Mouse (Mus musculus) right cerebral cortex, postnatal 25 days (tissue): Measurements from ENCODE around the gene Brca2.

Source experiments
- DNase-seq: peaks from one replicate; pipeline ENCODE4 v3.0.0; 2022

The Brca2 gene

DNA sequence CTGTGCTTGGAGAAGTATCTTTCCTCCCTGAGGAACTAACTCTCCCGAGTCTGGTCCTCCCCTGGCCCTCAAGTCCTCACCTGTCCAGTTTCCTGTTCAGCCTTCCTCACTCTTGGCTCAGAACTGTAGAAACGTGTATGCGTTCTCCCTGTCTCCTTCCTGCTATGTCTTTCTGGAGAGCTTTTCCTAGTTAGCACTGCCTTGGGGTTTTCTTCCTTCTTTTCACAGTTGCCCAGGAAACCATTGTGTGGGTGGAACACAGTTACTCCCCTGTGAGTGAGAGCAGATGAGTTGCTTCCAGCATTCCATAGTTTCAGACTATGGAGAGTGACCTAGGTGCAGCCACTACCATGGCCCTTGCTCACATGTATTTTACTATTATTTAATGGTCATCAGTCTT, 43.8 kb downstream of the Brca2 start:
- DNase-seq, result peak; percentile 40

GRCm38 (mm10) chr5:150566971-150567370, 44.5 kb downstream of the Brca2 start:
- no peak for DNase-seq

GRCm38 (mm10) chr5:150570496-150571219, 48.2 kb downstream of the Brca2 start:
- no peak for DNase-seq

DNA sequence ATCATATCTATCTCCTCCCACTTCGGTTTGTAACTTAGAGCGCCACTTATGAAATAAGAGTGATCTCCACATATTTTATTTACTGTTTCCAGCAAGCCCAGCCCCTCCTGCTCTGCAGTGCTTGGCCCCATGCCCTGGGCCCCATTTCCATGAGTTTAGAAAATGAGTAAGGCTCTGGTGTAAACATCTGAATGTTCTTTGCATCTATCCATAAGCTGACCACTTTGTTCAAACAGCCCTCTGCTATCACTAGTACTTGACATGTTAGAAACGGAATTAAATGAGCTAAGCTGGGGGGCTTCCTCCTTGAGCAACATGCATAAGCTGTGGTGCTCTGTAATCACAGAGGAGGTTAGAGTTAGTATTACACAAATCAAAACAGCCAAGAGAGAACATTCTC, 52.0 kb downstream of the Brca2 start:
- DNase-seq, result no peak

DNA sequence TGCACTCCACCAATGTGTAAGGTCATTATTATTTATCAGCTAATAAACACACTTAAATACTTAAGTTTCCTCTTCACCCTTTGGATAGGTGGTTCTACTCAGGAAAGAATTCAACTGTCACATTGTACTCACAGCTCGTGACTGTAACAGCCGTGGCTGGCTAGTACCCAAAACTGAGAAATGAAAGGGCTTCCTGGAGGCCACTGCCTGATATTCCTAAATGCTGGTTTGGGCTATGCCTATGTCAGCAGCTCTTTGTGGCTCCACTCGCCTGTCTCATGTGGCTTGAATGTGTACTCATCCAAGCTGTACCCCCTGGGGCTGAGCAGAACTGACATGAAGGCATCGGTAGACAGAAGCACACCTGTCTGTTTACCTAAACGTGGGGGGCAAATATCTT, 52.5 kb downstream of the Brca2 start:
- no peak for DNase-seq

GRCm38 (mm10) chr5:150576832-150577231, 54.4 kb downstream of the Brca2 start:
- DNase-seq, result no peak

DNA sequence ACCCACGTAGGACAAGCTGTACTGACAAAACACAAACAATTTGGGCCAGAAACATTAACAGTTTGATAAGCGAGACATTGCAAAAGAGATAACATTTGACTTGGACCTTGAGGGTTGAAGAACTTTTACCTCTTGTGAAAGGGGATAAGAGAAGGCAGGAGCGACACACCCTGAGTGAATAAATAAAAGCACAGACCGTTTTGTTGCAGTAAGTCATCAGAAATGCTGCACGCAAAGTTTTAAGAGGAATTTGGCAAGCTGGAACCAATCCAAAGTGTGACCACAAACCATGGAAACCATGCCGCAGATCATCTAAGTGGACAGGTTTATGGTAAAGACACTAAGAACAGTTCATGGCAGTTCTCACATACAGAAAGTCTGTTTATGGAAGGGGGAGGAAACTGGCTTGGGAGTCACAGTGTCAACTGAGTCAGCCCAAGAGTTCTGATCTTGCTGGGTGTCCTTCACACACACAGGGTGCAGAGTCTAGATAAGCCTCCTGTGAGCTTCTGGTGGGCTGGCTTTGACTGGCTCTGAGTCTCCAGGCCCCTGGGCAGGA, 56.3 kb downstream of the Brca2 start:
- no peak for DNase-seq

- no peak for DNase-seq
These were observed 58.8 kb downstream of the Brca2 start for GRCm38 (mm10) chr5:150581180-150581579.

DNA sequence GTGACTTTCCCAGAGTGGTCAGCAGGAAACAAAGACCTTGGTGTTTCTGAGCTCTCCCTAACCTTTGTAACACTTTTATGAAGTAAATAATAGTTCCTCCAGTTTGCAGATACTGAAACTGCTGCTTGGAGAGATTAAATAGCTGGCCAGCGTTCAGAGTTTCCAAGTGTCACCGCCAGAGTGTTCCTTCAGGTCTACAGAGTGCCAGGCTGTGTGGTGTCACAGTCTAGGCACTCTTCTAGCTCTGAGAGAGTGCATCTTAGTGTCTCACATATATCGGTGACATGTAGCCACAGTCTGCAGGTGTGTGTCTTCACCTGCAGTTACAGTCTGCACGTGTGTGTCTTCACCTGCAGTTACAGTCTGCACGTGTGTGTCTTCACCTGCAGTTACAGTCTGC, 60.8 kb downstream of the Brca2 start:
- no peak for DNase-seq

GRCm38 (mm10) chr5:150583622-150584336, 61.3 kb downstream of the Brca2 start:
- no peak for DNase-seq

- DNase-seq, result no peak
These were observed 61.9 kb downstream of the Brca2 start for GRCm38 (mm10) chr5:150584337-150584729.

DNA sequence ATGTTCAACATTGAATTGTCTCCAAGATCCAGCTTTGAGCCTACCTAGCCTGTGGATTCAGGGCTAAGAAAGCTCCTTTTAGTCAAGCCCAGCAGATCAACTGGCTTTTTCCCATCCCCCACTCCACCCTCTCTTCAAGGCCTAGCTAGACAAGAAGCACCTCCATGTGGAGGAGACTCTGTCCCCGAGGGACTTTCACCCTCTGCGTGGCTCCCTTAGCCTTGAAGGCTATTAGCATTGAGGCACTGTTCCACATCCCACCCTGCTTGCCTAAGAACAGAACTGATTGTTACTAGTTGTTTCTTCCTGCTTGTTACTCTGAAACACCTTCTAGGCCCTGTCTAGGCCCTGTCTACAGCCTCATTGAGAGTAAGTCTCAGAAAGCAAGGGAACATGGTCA, 67.5 kb downstream of the Brca2 start:
- no peak for DNase-seq

DNA sequence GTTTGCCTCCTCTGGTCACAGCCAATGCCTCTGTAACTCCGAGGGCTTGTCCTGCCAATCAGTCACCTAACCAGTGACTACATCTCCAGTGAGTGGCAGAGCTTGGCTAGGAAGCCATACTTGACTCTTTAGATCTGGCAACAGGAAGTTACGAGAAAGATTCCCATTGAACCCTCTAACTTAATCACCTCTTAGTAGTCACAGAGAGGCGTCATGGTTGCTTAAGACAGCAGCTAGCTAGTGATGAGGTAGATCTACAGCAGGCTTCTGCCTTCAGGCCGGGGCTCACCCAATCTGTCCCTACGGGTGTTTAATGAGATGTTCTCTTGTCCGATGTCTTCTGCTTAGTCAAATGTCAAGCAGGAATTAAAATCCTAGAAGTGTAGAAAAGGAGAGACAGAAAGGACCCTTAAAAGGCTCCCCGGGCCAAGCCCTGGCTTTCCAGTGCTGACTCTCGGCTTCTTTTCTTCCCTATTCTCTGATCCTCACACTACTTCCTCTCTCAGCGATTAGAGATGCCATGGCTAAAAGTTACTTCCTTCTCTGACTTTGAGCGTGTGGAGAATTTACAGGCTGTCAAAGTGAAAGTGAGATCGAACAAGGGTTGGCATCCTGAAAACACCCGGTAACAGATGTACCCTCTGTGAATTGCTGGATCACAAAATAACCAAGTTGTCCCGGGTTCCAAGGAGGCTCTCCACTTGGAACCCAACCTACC, 69.9 kb downstream of the Brca2 start:
- DNase-seq, result no peak

DNA sequence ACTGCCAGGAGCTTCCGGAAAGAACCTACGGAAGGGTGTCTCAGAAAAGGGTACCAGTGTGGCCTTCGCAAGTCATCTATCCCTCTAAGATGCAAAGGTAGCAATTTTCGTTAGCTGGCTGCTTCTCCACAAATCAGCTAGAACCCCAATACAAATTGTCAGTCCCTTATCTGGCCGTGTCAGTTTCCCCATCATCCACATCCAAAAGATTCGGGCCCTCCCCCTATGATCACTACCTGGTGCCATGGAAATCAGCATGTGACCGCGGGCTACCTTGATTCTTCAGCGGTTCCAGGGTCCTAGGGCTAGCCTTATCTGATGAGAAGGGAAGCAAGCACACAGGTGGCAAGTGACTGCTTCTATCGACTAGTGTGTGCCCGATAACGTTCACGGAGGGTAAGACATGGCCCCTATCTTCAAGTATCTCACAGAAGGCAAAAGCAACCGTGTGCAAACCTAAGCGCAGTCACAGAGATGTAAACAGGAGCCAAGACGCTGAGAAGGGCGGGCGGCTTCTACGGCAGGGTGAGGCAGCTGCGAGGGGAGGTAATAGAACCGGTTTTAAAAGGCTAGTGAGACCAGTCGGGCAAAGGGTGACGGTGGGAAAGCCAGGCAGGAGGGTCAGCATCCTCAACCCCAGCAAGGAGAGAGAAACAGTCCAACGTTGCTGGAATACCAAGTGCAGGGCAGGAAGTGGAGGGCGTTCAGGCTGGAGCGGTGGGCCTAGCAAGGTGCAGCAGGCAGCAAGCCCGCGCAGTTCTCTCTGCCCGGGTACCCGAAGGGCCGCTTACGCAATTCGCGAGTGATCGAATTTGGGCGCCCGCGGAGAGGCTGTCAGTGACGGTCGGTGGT, 70.7 kb downstream of the Brca2 start:
- peak; percentile 67 for DNase-seq

DNA sequence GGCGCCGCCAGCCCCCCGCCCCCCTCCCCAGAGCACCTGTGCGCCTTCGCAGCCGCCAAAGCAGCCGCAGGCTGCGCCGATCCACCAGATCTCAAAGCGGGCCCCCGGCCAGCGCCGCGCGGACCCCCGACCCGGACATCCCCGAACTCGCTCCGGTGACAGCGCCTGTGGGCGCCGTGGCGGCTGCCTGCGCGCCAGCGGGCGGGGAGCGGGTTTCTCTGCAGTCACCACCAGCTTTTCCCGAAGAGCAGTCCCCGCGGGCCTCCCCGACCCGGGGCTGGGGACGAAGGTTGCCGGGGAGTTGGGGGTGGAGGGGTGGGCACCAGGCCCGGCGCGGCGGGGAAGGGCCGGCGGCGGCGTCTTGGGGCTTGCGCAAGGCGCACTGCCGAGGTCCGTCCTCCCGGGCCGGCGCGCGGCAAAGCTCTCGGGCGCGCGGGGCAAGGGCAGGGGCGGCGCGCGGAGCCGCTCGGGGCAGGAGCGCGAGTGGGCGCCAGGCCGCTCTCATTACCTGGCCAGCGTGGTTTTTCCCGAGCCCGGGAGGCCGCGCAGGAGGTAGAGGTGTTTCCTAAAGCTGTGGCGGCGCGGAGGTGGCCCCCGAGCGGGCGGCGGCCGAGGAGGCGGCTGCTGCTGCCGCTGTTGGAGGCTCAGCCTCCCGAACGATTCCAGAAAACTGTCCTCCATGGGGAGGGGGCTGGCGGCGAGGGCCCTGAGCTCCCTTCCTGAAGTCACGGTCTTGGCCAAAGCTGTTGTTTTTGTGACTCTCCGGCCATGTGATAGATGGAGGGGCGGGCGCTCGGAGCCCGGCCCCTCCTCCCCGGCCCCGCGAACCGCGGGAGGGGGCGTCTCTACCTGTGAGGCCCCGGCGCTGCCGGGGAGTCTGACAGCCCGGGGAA, 71.6 kb downstream of the Brca2 start:
- peak; percentile 78 for DNase-seq

- DNase-seq, result no peak
These were observed 72.4 kb downstream of the Brca2 start for GRCm38 (mm10) chr5:150594649-150595339.

DNA sequence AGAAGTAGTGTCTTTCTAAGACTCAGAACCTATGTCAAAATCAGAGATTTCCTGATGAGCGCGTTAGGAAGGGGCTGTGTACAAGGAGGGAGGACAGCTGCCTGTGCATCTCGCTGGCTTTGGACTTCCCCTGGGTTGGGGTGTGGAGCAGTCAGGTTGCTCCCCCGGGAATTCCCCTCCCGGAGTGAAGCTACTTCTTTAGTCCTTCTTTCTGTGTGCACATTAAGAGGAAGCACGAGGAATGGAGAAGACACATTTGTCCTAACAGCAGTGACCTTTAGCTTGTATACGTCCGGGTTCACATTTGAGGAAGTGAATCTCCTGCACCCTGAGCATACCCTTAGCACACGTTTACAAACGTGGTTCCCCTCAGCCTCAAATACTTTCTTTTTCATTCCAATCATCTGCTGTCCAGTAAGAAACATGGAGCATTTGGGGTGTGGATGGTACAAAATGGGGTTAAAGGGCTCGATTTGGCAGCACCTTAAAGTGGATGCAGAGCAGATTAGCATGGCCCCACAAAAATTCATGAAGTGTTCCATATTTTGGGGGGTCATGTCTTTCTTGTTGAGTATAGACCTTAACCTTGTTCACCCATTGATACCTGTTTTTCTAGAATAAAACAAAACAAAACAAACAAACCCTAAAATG, 73.1 kb downstream of the Brca2 start:
- no peak for DNase-seq

DNA sequence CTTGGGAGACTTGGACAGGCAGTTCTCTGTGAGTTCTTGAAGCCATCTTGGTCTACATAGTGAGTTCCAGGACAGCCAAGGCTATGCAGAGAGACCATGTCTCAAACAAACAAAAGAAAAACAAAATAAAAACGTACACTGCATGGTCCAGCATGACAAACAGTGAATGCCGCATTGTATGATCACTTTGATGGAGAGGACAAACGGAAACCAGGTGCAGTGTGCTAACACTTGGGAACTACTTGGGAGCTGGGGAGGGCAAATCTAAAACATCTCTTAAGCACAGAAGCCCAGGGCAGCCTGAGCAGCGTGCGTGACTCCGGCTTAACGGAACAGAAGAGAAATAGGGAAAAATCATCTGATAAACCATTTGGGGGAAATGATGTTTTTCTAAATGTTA, 74.7 kb downstream of the Brca2 start, which contains the start of gene N4bp2l1:
Gene N4bp2l1, minus strand, starts transcription at position 101 of the 400 bp plus-strand sequence.
- no peak for DNase-seq

GRCm38 (mm10) chr5:150598202-150599119, 76.0 kb downstream of the Brca2 start:
- no peak for DNase-seq
